Mouse (Mus musculus): Measurements from ENCODE around the gene Mydgf.

Gene Mydgf

DNA sequence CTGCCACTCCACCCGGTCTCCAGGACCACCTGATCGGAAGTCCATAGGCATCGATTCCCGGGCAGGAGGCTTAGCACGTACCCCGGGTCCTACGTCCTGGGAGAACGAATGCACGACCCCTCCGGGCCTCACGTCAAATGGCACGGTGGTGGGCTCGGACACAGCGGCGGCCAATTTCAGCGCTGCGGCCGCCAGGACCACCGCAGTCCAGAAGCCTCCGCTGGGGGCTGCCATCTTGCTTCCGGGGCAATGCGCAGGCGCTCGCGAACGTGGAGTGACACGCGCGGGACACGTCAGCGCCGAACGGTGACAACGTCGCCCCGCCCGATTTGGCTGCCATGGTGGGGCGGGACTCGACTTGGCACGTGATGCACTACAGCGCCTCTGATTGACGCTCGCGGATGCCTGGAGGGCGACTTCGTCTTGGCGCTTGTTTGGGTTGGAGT is at the start of gene Mydgf:
Mydgf (minus strand) TSS at position 263 of the 446 bp plus-strand sequence.
- peak; percentile 93 for DNase-seq (ENCODE audit: low read depth, low spot score)

- DNase-seq (ENCODE audit: low read depth, low spot score): no peak
Measured at GRCm38 (mm10) chr17:56233389-56233788, 49.7 kb upstream of the Mydgf start.

DNA sequence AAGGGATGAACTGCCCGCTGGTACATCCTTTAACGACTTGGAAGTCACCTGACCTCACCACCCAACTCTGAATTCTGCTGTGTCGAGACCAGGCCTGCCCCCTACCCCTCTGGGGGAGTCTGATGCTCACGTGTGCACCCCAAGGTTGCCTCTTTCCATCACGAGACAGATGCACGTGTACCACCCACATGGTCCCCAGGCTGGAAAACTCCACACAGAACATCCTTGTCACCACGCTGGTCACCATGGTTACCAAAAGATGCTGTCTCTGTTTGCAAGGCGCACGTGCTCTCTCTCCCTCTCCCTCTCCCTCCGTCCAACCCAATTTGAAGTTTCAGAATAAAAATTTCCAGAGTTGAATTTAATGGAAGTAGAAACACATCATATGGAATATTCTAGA is 46.2 kb upstream of the Mydgf start:
- no peak for DNase-seq (ENCODE audit: low read depth, low spot score)

- no peak for DNase-seq (ENCODE audit: low read depth, low spot score)
Measured at GRCm38 (mm10) chr17:56226566-56226965, 42.8 kb upstream of the Mydgf start.

DNA sequence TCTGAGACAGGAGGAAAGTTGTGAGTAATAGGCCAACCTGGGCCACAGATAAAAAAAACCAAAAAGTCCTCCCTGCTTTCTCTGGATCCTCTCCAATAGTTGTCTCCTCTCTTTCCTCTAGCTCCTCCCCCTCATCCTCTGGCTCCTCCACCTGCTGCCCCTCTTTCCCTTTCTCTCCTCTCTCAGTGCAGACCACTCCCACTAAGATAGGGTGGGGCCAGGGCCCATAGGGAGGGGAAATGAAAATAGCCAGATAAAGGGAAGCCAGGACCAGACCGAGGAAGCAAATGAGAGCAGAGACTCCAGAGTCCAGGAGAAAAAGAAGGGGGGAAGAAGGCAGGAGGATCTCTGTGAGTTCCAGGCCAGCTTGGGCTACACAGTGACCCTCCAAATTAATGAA is 41.2 kb upstream of the Mydgf start:
- no peak for DNase-seq (ENCODE audit: low read depth, low spot score)

- peak; percentile 73 for DNase-seq (ENCODE audit: low read depth, low spot score)
Measured at GRCm38 (mm10) chr17:56219805-56220204, 36.1 kb upstream of the Mydgf start.

DNA sequence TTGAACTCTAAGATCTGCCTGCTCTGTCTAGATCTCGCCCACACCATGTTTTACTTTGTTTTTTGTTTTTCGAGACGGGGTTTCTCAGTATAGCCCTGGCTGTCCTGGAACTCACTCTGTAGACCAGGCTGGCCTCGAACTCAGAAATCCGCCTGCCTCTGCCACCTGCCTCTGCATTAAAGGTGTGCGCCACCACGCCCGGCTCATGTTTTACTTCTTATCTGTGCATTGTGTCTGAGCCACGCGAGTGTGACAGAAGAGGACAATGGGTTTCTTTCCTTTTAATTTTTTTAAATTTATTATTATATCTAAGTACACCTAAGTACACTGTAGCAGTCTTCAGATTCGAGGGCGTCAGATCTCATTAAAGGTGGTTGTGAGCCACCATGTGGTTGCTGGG is 35.5 kb upstream of the Mydgf start:
- DNase-seq (ENCODE audit: low read depth, low spot score): no peak

DNA sequence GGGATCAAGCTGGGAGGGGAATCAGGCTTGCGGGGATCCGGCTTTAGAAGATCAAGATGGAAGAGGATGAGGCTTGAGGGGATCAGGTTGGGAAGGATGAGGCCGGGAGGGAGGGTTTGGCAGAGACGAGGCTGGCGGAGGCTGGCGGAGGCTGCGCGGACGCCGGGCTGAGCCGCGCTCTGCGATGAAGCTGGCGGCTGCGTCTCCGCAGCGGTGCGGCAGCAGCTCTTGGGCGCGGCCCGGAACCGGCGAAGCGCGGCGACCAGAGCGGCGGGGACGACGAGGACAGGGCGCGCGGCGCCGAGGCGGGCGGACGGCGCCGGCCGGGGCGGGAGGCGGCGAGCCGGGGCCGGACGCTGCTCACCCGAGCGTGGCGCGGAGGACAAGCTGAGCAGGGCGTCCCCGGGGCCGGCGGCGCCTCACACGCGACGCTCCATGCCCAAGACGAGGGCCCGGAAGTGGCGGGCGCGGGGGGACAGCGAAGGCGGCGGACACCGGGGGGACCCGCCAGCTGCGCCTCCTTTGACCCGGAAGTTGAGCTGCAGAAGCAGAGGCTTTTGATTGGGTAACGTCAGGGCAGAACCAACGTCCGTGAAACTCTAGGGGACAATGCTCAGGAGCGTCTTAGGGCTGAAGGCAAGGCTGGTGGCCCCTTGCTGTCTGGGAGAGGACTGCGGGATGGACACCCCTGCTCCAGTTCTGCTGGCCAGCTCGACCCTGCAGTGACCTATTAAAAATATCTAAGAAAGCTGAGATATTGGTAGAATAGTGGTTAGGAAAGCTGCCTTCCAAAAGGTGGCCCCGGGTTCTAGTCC is 34.9 kb upstream of the Mydgf start, which contains the start of gene Dpp9:
Dpp9 (minus strand) TSS at position 529 of the 815 bp plus-strand sequence.
- DNase-seq (ENCODE audit: low read depth, low spot score): peak; percentile 94

DNA sequence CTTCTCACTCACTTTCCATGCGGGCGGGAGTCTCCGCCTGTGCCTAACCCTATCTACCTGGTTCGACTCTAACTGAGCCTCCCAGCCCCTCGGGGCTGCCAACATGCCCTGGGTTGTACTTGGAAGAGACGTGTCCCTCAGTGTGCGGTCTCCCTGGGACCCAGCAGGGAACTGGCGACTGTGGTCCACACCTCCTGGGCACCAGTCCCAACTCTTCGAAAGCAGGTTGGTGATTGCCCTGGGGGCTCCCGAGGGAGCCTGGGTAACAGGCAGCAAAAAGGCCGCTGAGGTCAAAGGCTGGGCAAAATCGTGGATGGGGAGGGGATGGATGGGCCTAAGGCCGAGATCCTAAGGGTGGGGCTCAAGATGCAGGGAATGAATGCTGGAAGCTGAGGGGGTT is 34.0 kb upstream of the Mydgf start:
- no peak for DNase-seq (ENCODE audit: low read depth, low spot score)

DNA sequence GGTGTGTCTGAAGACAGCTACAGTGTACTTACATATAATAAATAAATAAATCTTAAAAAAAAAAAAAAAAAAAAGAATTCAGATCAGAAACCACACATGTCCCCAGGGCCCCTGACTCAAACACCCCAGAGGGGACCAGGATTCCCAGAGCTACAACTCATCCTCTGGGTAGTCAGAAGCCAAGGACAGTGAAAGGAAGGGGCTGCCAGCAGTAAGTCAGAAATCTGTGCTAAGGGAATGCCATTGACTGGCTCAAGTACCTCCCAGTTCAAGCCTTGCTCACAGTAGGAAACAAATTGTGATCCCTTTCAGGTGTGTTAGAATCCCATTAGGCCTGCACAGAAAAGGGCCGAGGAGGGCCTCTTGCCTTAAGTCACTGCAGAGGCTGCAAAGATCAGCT is 30.5 kb upstream of the Mydgf start:
- DNase-seq (ENCODE audit: low read depth, low spot score): no peak

DNA sequence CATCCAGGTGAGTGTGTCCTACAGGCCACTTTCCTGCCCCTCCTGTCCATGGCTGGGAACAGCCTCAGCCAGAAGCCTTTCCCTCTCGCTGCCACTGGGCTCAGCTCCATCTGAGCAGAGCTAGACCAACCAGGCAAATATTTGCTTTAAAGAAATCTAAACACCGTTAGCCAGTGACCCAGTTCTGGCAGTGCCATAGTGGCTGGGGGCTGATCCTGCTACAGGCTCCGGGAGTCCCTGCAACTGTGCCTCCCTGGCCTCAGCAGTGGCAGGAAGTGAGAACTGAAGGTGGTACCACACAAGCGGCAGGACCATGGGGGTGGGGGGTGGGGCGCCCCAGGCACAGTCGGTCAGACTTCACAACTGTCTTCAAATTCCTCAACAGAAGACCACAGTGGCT is 29.0 kb upstream of the Mydgf start:
- DNase-seq (ENCODE audit: low read depth, low spot score): no peak

DNA sequence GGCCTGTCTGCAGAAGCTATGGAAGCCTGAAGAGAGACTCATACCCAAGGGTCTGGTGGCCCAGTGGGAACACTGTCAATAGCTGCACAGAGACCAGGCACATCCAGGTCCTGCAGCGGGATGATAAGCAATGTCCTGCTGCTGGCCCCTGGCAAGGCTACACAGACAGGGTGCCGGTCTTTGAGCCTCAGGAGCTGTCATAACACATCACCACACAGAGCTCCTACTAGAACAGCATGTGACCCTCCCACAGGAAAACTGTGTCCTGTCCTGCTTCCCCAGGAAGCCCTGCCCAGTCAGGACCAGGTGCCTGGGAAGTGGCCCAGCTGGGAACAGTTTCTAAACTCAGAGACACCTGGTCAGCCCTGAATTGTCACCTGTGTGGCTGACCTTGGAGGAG is 27.4 kb upstream of the Mydgf start:
- no peak for DNase-seq (ENCODE audit: low read depth, low spot score)

DNA sequence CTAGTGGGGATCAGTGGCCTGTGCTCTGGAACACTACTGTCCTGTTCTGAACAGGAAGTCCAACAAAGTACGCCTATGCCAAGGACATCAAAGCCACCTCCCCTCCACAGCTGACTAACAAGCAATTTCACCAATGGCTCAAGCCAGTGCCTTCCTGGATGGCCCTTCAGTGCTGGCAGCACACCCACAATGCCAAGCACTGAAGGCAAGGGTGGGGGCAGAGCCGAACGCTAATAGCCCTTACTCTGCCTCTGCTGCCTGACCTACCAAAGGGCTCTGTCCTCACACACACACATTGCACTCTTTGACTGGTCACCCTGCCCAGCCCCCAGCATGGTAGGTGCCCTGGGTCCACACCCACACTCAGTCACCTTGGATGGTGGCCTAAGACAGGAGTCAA is 25.1 kb upstream of the Mydgf start:
- no peak for DNase-seq (ENCODE audit: low read depth, low spot score)

DNA sequence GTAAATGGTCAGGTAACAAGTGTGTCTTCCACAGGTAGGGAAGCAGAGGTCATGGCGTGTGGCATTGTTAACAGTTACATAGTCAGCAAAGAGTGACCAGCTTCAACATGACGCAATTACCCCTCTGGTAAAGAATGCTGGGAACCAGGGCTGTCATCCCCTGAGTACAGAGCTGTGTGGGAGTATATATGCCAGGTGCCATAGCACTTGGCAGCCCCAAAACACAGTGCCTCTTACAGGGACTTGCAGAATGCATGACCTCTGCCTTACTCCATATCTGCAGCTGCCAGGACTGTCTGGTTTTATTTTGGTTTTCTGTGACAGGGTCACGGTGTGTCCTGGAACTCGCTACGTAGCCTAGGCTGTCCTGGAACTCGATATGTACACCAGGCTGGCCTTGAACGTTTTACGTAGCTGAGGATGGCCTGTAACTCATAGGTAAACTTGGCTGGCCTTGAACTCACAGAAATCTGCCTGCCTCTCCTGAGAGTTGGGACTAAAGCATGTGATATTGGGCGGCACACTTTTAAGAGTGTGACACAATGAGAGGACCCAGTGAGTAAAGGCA is 24.3 kb upstream of the Mydgf start:
- no peak for DNase-seq (ENCODE audit: low read depth, low spot score)

DNA sequence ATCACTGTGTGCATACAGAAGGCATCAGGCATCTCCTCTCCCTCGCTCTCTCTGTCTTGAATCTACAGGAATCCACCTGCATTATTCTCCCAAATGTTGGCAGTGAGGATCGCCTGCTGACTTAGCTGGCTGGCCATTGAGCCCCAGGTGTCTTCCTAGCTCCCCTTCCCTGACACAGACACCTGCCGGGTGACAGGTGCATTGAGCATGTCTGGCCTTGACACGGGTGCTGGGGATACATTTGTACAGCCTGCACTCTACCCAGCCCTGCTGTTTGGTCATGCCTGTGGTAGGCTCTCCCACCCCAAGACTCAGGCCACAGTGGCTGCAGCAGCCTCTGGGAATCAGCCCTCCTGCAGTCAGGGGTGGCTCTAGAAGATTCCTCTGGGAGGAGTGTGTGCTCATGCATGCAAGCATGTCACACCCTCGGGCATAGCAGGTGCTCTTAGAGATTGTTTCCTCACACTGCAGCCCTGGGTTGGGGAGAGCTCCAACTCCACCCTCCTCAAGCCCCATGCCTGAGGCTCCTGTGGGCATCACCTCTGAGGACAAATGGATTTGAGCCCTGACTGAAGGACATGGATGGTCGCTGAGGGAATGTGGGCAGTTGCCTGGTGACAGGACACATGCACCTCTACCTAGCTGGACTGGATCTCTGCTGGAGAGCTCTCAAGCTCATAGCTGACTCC is 23.4 kb upstream of the Mydgf start:
- no peak for DNase-seq (ENCODE audit: low read depth, low spot score)

DNA sequence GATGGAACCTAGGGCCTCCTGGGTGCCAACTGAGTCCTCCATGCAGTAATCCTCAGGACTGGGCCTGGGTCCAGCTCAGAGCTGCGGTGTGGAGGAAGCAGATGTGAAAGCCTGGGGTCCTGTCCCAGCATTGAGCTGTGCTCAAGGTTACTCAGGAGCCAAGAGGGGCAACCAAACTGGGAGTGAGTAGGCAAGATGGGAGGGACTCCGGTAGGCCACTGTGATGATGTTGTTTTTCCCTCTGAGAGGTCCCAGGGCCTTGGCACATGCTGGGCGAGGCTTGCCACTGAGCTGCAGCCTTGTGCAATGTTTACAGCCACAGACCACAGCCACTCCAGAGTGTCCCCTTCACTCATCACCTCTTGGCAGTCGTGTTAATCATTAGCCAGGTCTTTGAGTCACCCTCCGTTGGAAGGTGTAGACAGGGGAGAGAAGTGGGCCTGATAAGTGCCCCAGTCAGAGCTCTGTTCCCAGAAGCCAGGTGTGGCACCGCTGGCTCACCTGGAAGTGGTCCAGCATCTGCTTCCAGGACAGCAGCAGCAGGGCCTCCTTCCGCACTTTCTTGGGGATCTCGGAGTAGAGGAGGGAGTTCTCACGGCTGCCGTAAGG is 22.7 kb upstream of the Mydgf start:
- DNase-seq (ENCODE audit: low read depth, low spot score): no peak

DNA sequence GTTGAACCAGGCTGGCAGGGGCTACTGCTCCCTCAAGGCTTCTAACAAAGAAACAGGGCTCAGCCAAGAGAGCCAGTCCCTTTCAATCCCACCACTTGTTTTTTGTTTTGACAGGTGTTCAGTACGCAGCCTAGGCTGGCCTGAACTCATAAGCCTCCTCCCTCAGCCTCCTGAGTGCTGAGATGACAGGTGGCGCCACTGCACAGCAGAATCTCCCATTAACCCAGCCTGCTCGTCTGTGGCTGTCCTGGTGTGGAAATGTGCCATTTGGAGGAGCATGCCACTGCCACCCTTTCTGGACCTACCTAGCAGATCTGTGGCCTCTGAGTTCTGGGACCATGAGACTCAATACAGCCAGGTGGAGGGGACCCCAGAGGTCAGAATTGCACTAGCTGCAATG is 20.0 kb upstream of the Mydgf start:
- DNase-seq (ENCODE audit: low read depth, low spot score): no peak

- DNase-seq (ENCODE audit: low read depth, low spot score): no peak
Measured at GRCm38 (mm10) chr17:56202476-56202875, 18.8 kb upstream of the Mydgf start.

DNA sequence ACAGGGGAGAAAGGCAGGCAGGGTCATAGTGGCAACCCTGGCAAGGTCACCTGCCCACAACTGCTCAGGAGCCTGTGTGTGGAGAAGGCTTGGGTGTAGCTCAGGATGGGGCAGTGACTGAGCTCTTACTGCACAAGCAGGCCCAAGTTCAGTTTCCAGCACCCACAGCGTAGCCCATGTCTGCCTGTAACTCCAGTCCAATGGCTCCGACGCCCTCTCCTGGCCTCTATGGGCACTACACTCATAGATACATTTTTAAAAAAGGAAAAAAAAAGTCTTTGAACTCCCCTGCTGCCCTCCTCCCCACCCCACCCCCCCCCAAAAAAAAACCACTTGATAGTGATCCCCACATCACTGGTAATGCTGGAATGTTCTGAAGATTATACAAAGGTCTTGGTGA is 17.9 kb upstream of the Mydgf start:
- no peak for DNase-seq (ENCODE audit: low read depth, low spot score)

GRCm38 (mm10) chr17:56200586-56200985 is 16.9 kb upstream of the Mydgf start:
- DNase-seq (ENCODE audit: low read depth, low spot score): no peak

- no peak for DNase-seq (ENCODE audit: low read depth, low spot score)
Measured at GRCm38 (mm10) chr17:56196860-56197259, 13.1 kb upstream of the Mydgf start.

GRCm38 (mm10) chr17:56194765-56195164 is 11.0 kb upstream of the Mydgf start:
- no peak for DNase-seq (ENCODE audit: low read depth, low spot score)

All from skeletal muscle tissue, adult 2 months (tissue).